Mouse (Mus musculus) MEL (cell line): ENCODE data around the gene Nabp2. TPM values are rescaled to one million over a fixed set of nuclear protein-coding genes. Genes with fewer than 3 reads are reported as not detected.

Experiments
- DNase-seq: peaks from one replicate; pipeline ENCODE4 v3.0.0; 2011; ENCODE audit warnings: low read depth, low spot score
- H3K27ac ChIP-seq: 2 replicates; pipeline ENCODE4 v1.5.1; 2012; ENCODE audit warnings: low read depth, mild to moderate bottlenecking, control low read depth, low read length, moderate library complexity; ENCODE audit not compliant: control insufficient read depth
- H3K27me3 ChIP-seq, 2 experiments: fragments of 150-350 bp in 1 of 2; sonication (generic) in 1 of 2; 2 replicates each; pipeline ENCODE4 v1.6.1; 2012; ENCODE audit warnings: low read length in 2 of 2, mild to moderate bottlenecking in 2 of 2, improper control_type of control experiment in 1 of 2, moderate library complexity in 1 of 2; ENCODE audit not compliant: insufficient read depth in 2 of 2, control insufficient read depth in 1 of 2
- H3K36me3 ChIP-seq, 2 experiments: 2 replicates each; pipeline ENCODE4 v1.6.1; 2012 to 2014; ENCODE audit warnings: low read length in 2 of 2, improper control_type of control experiment in 1 of 2, inconsistent platforms in 1 of 2, mild to moderate bottlenecking in 1 of 2; ENCODE audit not compliant: insufficient read depth in 2 of 2, control insufficient read depth in 1 of 2
- H3K4me1 ChIP-seq, 2 experiments: fragments of 150-350 bp in 1 of 2; sonication (generic) in 1 of 2; 2 replicates each; pipeline ENCODE4 v1.6.1; 2012; ENCODE audit warnings: low read length in 2 of 2, improper control_type of control experiment in 1 of 2, mild to moderate bottlenecking in 1 of 2; ENCODE audit not compliant: insufficient read depth in 2 of 2, control insufficient read depth in 1 of 2
- H3K4me3 ChIP-seq, 2 experiments: fragments of 150-350 bp in 1 of 2; sonication (generic) in 1 of 2; 2 replicates each; pipeline ENCODE4 v1.5.1; 2012; ENCODE audit warnings: low read depth in 2 of 2, low read length in 2 of 2, mild to moderate bottlenecking in 2 of 2, moderate library complexity in 2 of 2, control low read depth in 1 of 2, improper control_type of control experiment in 1 of 2; ENCODE audit not compliant: control insufficient read depth in 1 of 2, insufficient read depth in 1 of 2
- H3K79me2 ChIP-seq: 2 replicates; pipeline ENCODE4 v1.6.1; 2012; ENCODE audit warnings: mild to moderate bottlenecking, low read length, moderate library complexity; ENCODE audit not compliant: control insufficient read depth, poor library complexity, insufficient read depth
- H3K9ac ChIP-seq: 2 replicates; pipeline ENCODE4 v1.6.1; 2012; ENCODE audit warnings: low read depth, mild to moderate bottlenecking, control low read depth, low read length, moderate library complexity; ENCODE audit not compliant: control insufficient read depth, poor library complexity, severe bottlenecking
- H3K9me3 ChIP-seq: fragments of 150-350 bp; sonication (generic); replicated peaks from 2 replicates; pipeline ENCODE4 v1.6.1; 2012; ENCODE audit warnings: mild to moderate bottlenecking, low read length, improper control_type of control experiment, moderate library complexity; ENCODE audit not compliant: insufficient read depth
- BHLHE40 ChIP-seq: IDR thresholded peaks from 2 replicates; pipeline ENCODE4 v1.6.1; 2012; ENCODE audit warnings: low read depth, mild to moderate bottlenecking, inconsistent platforms, low read length, improper control_type of control experiment, borderline replicate concordance
- CTCF ChIP-seq, 3 experiments: IDR thresholded peaks in 2 of 3; conservative IDR thresholded peaks in 1 of 3; 2 replicates each; pipeline ENCODE4 v1.5.1; 2011 to 2012; ENCODE audit warnings: low read length in 3 of 3, low read depth in 2 of 3, mild to moderate bottlenecking in 2 of 3, improper control_type of control experiment in 1 of 3, inconsistent platforms in 1 of 3, mixed read lengths in 1 of 3, moderate library complexity in 1 of 3; ENCODE audit not compliant: control insufficient read depth in 1 of 3, insufficient read depth in 1 of 3, poor library complexity in 1 of 3, severe bottlenecking in 1 of 3
- E2F4 ChIP-seq: IDR thresholded peaks from 2 replicates; pipeline ENCODE4 v1.6.1; 2011; ENCODE audit warnings: low read depth, low read length, improper control_type of control experiment, borderline replicate concordance
- EP300 ChIP-seq, 2 experiments: IDR thresholded peaks; 2 replicates each; pipeline ENCODE4 v1.6.1; 2011; ENCODE audit warnings: improper control_type of control experiment in 2 of 2, low read length in 2 of 2, low read depth in 1 of 2, mild to moderate bottlenecking in 1 of 2
- GABPA ChIP-seq: IDR thresholded peaks from 2 replicates; pipeline ENCODE4 v1.6.1; 2012; ENCODE audit warnings: low read depth, mild to moderate bottlenecking, inconsistent platforms, low read length, improper control_type of control experiment, moderate library complexity
- GATA1 ChIP-seq: IDR thresholded peaks from 2 replicates; pipeline ENCODE4 v1.6.1; 2011; ENCODE audit warnings: low read depth, low read length, improper control_type of control experiment
- HCFC1 ChIP-seq: IDR thresholded peaks from 2 replicates; pipeline ENCODE4 v1.6.1; 2012; ENCODE audit warnings: low read depth, mild to moderate bottlenecking, inconsistent platforms, low read length, improper control_type of control experiment, moderate library complexity
- MEF2A ChIP-seq: IDR thresholded peaks from 2 replicates; pipeline ENCODE4 v1.6.1; 2014; ENCODE audit warnings: low read depth, mild to moderate bottlenecking, inconsistent platforms, low read length, improper control_type of control experiment; ENCODE audit not compliant: poor library complexity, insufficient replicate concordance, severe bottlenecking; ENCODE audit errors: extremely low read depth
- MXI1 ChIP-seq: IDR thresholded peaks from 2 replicates; pipeline ENCODE4 v1.6.1; 2011; ENCODE audit warnings: mild to moderate bottlenecking, low read depth, low read length, improper control_type of control experiment
- MYC ChIP-seq: IDR thresholded peaks from 2 replicates; pipeline ENCODE4 v1.6.1; 2011; ENCODE audit warnings: low read depth, mild to moderate bottlenecking, low read length, improper control_type of control experiment, moderate library complexity
- POLR2A ChIP-seq, 2 experiments: IDR thresholded peaks; 2 replicates each; pipeline ENCODE4 v1.6.1; 2011 to 2012; ENCODE audit warnings: low read length in 2 of 2, mild to moderate bottlenecking in 2 of 2, control low read depth in 1 of 2, improper control_type of control experiment in 1 of 2, low read depth in 1 of 2, moderate library complexity in 1 of 2; ENCODE audit not compliant: control insufficient read depth in 1 of 2, insufficient read depth in 1 of 2, poor library complexity in 1 of 2
- POLR2AphosphoS2 ChIP-seq: IDR thresholded peaks from 2 replicates; pipeline ENCODE4 v1.6.1; 2011; ENCODE audit warnings: low read length, improper control_type of control experiment
- RAD21 ChIP-seq: IDR thresholded peaks from 2 replicates; pipeline ENCODE4 v1.6.1; 2011; ENCODE audit warnings: mild to moderate bottlenecking, low read depth, low read length, improper control_type of control experiment
- UBTF ChIP-seq: IDR thresholded peaks from 2 replicates; pipeline ENCODE4 v1.6.1; 2012; ENCODE audit warnings: low read depth, mild to moderate bottlenecking, inconsistent platforms, low read length, improper control_type of control experiment, moderate library complexity, borderline replicate concordance; ENCODE audit not compliant: insufficient read depth
- USF1 ChIP-seq: IDR thresholded peaks from 2 replicates; pipeline ENCODE4 v1.6.1; 2014; ENCODE audit warnings: low read depth, mild to moderate bottlenecking, inconsistent platforms, low read length, improper control_type of control experiment, moderate library complexity
- USF2 ChIP-seq, 2 experiments: IDR thresholded peaks; 2 replicates each; pipeline ENCODE4 v1.6.1; 2011 to 2012; ENCODE audit warnings: improper control_type of control experiment in 2 of 2, low read length in 2 of 2, borderline replicate concordance in 1 of 2, inconsistent platforms in 1 of 2, low read depth in 1 of 2, mild to moderate bottlenecking in 1 of 2; ENCODE audit not compliant: insufficient read depth in 1 of 2
- ZKSCAN1 ChIP-seq: IDR thresholded peaks from 2 replicates; pipeline ENCODE4 v1.6.1; 2012; ENCODE audit warnings: low read depth, mild to moderate bottlenecking, inconsistent platforms, low read length, improper control_type of control experiment, moderate library complexity
- ZNF384 ChIP-seq: IDR thresholded peaks from 2 replicates; pipeline ENCODE4 v1.6.1; 2012; ENCODE audit warnings: low read depth, mild to moderate bottlenecking, inconsistent platforms, low read length, improper control_type of control experiment
- polyA plus RNA-seq, 2 experiments: library from polyadenylated mRNA; stranded (reverse) in 1 of 2; unstranded in 1 of 2; fragments of >175 nt in 1 of 2; fragments of >200 nt in 1 of 2; gene quantifications; 2 replicates each; pipeline versions ENCODE4 v1.2.1 to v1.2.4; 2012; ENCODE audit warnings: low replicate concordance in 2 of 2, low read depth in 1 of 2; ENCODE audit not compliant: insufficient read length in 2 of 2, insufficient read depth in 1 of 2, missing spikeins in 1 of 2
- total RNA-seq: library from RNA; depleted of rRNA; stranded (reverse); fragments of 300-350 nt; gene quantifications from 2 replicates; pipeline ENCODE4 v1.2.3, GENCODE M21; 2012

Gene Nabp2
- total and polyA plus RNA-seq, 3 experiments = 33.7 to 249 (median 166) TPM

DNA sequence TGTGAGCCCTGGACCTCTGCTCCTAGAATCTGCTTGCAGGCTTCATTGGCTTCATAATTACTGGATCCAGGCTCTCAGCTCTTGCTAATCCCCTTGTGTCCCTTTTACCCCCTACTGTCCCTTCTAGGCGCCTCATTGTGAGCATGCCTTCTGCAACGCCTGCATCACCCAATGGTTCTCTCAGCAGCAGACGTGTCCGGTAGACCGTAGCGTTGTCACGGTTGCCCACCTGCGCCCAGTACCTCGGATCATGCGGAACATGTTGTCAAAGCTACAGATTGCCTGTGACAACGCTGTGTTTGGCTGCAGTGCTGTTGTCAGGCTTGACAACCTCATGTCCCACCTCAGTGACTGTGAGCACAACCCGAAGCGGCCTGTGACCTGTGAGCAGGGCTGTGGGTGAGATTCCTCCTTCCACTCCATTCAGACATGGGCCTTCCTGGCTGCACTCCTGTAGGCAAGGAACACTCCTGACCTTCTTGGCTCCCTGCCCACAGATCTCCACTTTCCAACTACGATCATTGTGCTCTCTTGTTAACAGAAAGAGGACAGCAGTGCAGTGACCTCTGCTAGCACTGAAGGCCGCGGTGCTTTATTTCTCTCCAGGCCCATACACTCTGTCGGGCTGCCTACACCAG lies 24.0 kb upstream of the Nabp2 start:
- Histone ChIP-seq H3K27me3 (no peaks in the 10 kb centered on the region), H3K4me3 (no peak overlapping the region), H3K36me3 (peaks cover 0 to 19% of the 10 kb centered on the region in 2 experiments; a peak in 2 of 4 replicates), H3K27ac (no peak overlapping the region), H3K9ac (no peak overlapping the region), H3K4me1 (no peaks in the 10 kb centered on the region), H3K9me3 (no peaks in the 10 kb centered on the region), H3K79me2 (no peaks in the 10 kb centered on the region)
- no peak for DNase-seq
- TF ChIP-seq BHLHE40 = no peak
- TF ChIP-seq RAD21 = no peak
- no peak for TF ChIP-seq HCFC1
- TF ChIP-seq CTCF (IDR thresholded peaks at IDR 0.05 in 2 of 3, conservative IDR thresholded peaks at IDR 0.05 in 1 of 3; ENCODE audit: control insufficient read depth in 1 of 3, insufficient read depth in 1 of 3, low read depth in 2 of 3, low read length in 3 of 3, poor library complexity in 1 of 3, severe bottlenecking in 1 of 3) = no peak
- no peak for TF ChIP-seq MEF2A
- no peak for TF ChIP-seq POLR2A (IDR thresholded peaks at IDR 0.05; ENCODE audit: control insufficient read depth in 1 of 2, insufficient read depth in 1 of 2, low read depth in 1 of 2, low read length in 2 of 2, poor library complexity in 1 of 2)
- no peak for TF ChIP-seq USF1
- no peak for TF ChIP-seq POLR2AphosphoS2
- no peak for TF ChIP-seq MYC
- TF ChIP-seq E2F4 = no peak
- no peak for TF ChIP-seq USF2 (IDR thresholded peaks at IDR 0.05; ENCODE audit: borderline replicate concordance in 1 of 2, insufficient read depth in 1 of 2, low read depth in 1 of 2, low read length in 2 of 2)
- TF ChIP-seq GATA1 = no peak
- no peak for TF ChIP-seq GABPA
- no peak for TF ChIP-seq MXI1
- no peak for TF ChIP-seq ZNF384

DNA sequence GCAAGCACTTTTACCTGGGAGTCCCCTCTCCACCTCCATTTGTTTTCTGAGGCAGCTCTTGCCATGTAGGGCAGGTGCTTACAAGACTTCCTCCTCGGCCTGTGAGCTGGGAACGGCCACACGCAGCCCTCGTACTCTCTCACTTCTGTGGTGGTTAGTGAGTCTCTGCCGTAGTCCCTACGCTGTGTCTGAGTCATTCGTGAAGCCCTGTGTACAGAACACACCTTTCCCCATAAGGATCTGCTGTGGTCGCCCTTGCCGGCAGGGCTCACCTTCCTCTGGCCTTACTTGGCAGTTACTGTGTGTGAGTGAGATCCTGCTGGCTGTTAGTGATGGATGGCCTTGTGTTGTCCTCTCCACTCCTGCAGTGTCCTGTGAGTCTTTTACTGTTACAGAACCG lies 23.4 kb upstream of the Nabp2 start:
- Histone ChIP-seq H3K27ac (no peak overlapping the region), H3K4me1 (no peaks in the 10 kb centered on the region), H3K36me3 (peaks cover 0 to 22% of the 10 kb centered on the region in 2 experiments; a peak in 2 of 4 replicates), H3K9me3 (no peaks in the 10 kb centered on the region), H3K27me3 (no peaks in the 10 kb centered on the region), H3K4me3 (no peak overlapping the region), H3K79me2 (no peaks in the 10 kb centered on the region), H3K9ac (no peak overlapping the region)
- TF ChIP-seq POLR2A (IDR thresholded peaks at IDR 0.05; ENCODE audit: control insufficient read depth in 1 of 2, insufficient read depth in 1 of 2, low read depth in 1 of 2, low read length in 2 of 2, poor library complexity in 1 of 2) = no peak
- TF ChIP-seq EP300 (IDR thresholded peaks at IDR 0.05; ENCODE audit: low read depth in 1 of 2, low read length in 2 of 2) = no peak
- no peak for TF ChIP-seq RAD21
- TF ChIP-seq UBTF = no peak
- no peak for TF ChIP-seq ZKSCAN1
- no peak for DNase-seq
